Mouse (Mus musculus): ENCODE results near the gene Dcun1d1. TPM values are rescaled to one million over a fixed set of nuclear protein-coding genes. Genes with fewer than 3 reads are reported as not detected.

The Dcun1d1 gene
- total RNA-seq, 2 experiments from 2014 or later: 70.4 to 73.9 TPM

DNA sequence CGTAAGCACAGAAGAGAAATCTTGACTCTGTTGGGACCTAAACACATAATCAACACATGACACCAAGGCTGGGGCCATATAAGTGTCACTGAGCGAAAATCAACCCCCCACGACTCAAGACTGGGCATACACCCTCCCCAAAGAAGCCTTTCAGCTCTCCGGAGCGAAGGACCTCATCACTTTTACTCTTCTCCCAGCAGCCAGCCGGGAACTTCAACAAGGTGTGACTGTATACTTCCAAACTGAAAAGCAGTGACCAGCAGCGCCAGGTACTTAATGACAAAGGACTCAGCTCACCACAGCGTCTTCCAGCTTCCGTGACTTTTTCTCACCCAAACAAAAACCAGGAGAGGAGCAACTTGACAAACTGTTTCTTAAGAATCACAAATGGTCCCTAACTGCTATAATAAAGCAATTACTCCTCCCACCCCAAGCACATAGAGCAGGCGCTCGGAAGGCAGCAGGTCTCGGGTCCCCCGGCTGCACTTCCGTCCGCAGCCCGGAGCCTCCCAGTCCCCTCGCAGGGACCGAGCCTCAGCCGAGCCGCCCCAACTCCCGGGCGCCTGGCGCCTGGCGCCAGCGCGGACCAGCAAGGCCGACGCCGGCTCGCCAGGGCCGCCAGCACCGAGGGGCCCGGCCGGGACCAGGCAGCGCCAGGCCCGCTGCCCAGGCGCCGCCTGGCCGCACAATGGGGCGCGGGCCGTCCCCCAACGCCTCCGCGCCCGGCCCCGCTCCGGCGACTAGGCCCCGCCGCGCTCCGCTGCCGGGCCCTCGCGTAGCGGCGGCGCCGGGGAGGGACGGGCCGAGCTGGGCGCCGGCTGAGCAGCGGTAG is 5.1 kb downstream of the Dcun1d1 start:
- intact Hi-C loops (cut with DNase I): no loop called here
- peak; percentile 53 for DNase-seq

DNA sequence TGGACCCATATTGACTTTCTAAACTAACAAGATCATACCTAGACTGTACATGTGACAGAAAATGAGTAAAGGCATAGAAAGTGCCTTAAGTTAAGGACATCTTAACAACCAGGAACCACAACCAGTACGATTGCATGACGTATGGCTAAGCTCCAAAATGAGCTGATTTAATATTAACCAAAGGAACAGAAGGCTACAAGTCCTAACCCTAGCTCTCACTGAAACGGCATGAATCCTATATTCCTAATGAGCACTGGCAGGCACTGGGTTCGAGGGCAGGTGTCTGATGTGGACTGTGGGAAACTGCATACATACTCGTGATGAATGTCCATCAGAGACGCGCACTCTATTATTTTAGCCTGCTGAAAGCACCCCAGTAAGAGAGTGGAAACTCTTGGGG is 5.9 kb downstream of the Dcun1d1 start:
- DNase-seq: no peak
- intact Hi-C loops (cut with DNase I): no loop called here

DNA sequence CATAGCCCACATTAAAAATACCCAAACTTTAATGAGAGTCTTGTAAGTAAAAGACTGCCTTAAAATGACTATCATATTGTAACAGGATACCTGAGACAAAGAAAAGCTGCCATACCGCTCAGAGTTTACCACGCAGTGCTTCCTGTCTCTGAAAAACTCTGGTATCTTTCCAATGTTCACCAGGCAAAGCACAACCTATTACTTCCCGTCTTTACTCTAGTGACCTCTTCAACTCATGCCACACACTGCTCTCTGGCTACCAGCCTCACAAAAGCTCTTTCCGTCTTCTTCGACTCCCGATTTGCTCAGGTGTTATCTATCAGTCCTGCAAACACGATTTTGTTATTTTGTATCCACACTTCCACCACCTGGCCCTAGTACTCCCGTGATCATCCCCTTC is 7.4 kb downstream of the Dcun1d1 start:
- DNase-seq: no peak
- intact Hi-C loops (cut with DNase I): no loop called here

DNA sequence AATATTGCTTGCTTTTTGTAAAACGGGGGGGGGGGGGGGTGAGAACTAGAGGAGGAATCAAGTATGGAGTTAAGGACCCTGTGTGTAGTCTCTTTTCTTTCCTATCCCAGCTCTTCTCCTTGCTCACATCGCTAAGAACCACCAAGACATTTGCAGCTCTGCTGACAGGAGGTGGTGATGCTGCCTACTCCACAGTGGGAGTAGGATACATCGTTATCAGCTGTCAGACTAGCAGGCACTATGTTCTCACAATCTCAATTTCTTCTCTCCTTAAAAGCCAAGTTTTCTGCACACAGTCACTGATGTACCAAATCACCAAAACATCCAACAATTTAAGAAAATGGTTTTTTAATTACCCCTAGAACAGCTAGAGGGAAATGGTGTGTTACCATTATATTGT is 7.8 kb downstream of the Dcun1d1 start:
- intact Hi-C loops (cut with DNase I): no loop called here
- DNase-seq: no peak

DNA sequence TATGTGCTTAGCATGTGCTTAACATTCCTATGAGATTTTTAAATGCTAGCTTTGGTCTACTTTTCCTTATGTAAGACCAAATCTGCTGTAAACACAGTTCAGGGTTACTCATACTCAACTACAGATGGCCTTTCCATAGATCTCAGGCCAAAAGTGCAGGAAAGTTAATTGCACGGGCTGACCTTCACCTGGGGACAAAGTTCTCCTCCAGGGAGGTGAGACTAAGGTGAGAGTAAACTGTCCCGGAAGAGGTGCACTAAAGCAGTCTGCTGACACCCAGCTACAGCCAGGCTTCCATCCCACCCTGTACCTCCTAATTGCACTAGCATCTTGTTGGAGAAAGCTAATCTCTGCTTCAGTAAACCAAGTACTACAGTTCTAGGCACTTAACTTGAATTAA is 11.4 kb downstream of the Dcun1d1 start:
- intact Hi-C loops (cut with DNase I): no loop called here
- DNase-seq: no peak

DNA sequence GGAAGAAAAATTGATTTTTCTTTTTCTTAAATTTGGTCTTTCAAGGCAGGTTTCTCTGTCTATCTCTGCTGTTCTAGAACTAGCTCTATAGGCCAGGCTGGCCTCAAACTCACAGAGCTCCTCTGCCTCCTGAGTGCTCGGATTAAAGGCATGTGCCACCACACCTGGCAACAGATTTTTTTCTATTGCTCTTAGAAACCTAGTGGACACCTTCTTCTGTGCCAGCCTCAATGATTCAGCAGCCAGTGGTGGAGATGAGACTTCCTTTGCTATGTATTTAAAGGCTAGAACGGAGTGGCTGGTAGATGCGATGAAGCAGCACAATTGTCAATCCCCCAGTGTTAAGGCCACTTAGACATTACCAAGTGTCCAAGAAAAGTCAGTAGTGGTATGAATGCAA is 13.2 kb downstream of the Dcun1d1 start:
- intact Hi-C loops (cut with DNase I): no loop called here
- no peak for DNase-seq

DNA sequence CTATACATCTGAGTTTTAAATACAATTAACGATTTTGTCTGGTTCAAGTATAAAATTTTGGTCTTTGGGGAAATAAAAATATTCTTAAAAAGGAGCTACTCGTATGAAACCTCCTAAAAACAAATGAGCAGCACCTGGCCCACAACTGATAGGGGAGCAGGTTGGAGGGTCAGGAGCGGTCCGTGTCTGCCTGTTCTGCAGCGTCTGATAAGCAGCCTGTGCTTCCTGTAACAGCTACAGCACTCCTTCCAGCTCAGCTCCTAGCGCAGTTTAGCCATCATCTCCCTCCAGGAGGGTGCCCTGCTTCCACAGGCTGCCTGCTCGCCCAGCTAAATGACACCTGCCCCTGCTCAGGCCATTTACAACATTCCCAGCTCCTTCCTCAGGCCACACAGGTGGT is 13.8 kb downstream of the Dcun1d1 start:
- intact Hi-C loops (cut with DNase I): no loop called here
- DNase-seq: no peak

DNA sequence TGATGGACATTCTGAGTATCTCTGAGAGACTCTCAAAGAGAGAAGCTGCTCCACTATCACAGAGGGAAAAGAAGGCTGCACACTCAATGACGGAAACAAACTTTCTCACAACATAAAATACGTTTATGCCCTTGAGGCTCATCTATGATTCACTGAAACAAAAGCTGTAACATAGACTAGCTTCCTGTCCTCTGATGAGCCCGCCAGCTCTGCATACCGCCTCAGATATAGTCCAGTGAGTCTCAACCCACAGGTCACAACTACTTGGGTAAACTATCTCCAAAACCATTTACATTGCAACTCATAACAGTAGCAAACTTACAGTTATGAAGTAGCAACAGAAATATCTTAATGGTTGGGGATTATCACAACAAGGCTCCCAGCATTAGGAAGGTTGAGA is 14.7 kb downstream of the Dcun1d1 start:
- no peak for DNase-seq
- intact Hi-C loops (cut with DNase I): no loop called here

DNA sequence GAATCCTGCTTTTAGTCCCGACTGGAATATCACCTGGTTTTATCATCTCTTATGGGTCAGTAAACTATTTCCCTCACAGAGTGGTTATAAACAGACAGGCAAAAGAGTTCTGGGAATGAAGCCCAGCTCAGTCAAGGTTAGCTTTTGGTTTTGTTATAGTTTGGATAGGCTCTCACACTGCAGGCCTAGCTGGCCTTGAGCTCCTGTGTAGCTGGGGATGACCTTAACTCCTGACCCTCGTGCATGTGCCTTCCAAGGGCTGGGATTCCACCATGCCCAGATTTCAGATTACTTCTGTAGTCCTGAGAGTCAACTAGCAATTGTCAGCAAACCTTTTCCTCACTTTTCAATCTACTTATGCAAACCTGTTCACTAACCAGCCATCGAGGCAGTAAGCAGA is 19.0 kb downstream of the Dcun1d1 start:
- intact Hi-C loops (cut with DNase I): no loop called here
- DNase-seq: no peak

DNA sequence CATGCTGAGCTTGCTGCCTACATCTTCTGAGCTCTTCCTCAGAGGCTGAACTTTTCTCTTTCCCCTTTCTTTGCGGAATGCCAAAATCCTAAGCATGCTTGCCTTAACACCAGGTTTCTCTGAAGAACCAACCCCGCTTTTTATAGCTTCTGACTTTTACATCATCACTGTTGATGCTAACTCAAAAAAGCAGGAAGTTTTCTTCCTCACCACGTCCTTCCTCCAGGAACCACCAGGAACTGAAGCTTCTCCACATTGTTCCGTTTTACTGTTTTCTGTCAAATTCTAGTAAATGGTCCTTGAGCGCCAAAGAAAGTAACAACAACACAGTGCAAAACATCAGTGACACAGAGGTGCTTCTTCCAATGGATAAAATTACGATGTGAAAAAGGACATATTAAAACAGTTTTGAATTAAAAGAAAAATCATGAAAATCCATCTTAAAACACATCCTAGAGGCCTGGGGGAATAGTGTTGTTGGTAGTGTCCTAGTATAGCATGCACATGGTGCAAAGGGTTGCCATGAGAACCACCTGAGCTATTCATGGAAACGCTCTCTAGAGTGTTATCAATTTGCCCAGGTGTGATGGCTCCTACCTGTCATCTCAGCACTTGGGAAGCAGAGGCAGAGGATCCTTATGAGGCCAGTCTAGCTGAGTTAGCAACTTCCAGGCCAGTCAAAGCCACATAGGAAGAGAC is 28.1 kb downstream of the Dcun1d1 start:
- intact Hi-C loops (cut with DNase I): no loop called here
- no peak for DNase-seq

DNA sequence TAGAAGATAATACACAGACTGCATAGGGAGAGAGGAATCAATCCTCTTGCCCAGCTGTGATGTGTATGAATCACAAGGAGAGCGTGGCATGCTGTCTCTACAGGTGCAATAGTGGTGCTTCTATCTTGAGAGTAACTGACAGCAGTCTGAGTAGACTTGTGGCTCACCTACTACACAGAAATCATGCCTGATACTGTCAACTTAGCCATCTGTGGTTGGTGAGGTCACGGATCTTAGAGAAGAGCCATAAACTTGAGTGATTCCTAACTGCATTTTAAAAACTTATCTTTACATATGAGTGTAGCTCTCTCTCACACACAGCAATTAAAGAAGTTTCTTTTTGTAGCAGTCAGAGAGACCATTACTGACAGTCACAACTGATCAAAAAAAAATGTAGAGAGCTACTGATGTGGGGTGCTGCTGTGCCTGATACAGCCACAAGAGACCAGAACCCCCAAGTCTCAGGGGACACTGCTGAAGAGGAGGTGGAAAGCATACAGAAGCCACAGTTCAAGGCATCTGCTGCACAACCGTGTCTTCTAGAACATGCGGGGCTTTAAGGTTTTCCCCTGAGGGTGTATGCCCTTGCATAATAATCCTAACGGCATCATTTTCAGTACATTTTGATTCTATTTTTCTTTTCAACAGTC is 36.6 kb downstream of the Dcun1d1 start:
- intact Hi-C loops (cut with DNase I): no loop called here
- DNase-seq: no peak

DNA sequence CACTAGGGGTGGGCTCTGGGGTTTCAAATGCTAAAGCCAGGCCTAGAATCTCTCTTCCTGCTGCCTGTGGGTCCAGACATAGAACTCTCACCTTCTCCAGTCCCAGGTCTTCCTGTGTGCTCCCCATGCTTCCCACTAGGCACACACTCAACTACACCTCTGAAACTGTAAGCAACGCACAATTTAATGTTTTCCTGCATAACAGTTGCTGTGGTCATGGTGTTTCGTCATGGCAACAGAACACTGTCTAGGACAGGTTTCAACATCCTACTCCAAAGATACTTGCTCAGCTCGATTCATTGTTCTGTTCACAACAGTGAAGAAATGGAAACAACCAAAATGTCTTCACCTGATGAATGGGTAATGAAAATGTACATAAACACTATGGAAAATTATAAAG is 38.1 kb downstream of the Dcun1d1 start:
- intact Hi-C loops (cut with DNase I): no loop called here

DNA sequence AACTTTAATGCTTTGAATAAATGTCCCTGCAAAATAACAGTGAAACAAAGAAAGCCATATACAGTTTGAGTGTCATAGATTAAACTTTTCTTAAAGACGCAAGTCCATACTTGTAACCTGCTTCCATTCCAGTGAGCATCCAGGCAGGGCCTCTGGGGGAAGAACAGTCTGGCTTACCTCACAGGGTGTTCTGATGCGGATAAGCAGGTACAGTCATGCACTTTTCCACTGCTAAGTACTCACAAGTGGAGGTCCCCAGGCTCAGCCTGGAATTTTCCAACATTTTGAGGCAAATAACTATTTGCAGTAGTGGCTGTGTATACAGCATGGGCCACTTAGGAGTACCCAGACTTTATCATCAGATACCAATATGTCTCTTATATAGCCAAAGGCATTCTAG is 39.3 kb downstream of the Dcun1d1 start:
- DNase-seq: no peak
- intact Hi-C loops (cut with DNase I): no loop called here

More for the DNA sequence above, 38.1 kb downstream of the Dcun1d1 start:
- no peak for DNase-seq

DNA sequence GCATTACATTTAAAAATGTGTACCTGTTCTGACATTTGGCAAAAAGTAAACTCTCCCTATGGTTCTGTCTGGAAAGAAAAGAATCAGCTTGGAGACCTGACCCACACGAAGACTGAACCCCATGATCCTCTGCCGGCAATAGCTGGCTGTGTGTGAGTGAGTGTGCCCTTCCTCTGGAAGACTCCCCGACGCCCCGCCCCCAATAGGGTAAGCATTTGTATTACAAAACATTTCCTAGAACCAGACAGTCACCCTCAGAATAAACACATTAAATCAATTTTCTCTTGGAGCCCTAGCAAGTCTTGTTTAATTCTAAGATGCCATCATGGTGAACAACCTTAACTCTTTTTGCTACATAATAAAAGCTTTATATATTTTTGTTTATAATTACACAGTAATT is 44.1 kb downstream of the Dcun1d1 start:
- no peak for DNase-seq
- intact Hi-C loops (cut with DNase I): no loop called here

DNA sequence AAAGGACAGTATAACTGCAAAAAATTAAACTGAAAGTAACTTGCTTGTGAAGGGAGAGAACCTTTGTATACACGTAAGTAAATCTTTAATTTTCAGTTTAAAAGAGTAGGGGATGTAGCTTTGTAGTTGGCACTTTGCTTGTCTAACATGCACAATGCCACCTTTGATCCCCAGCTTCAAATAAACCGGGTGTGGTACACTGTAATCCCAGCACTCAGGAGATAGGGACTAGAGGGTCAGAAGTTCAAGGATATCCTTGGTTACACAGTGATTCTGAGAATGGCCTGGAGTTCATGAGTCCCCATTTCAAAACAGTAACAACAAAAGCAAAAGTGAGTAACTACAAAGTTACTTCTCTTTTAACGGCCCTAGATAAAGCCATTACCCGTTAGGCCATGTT is 46.1 kb downstream of the Dcun1d1 start:
- no peak for DNase-seq
- intact Hi-C loops (cut with DNase I): no loop called here

DNA sequence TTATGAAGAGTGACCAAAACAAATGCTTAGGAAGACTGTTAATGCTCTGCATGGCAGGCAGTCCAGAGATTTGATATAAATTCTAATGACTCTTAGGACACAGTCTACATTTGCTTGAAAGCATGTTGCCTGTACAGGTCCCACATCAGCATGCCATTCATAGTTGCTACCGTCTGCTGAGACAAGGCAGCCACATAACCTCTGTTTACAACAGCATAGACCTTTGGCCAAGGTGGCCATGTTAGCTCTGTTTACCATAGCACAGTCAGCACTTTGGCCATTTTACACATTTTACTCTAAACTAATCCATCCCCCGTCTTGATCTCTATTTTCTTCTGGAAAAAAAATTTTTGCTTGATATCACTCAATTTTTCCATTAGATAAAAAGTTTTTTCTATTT is 47.7 kb downstream of the Dcun1d1 start:
- intact Hi-C loops (cut with DNase I): no loop called here
- no peak for DNase-seq

DNA sequence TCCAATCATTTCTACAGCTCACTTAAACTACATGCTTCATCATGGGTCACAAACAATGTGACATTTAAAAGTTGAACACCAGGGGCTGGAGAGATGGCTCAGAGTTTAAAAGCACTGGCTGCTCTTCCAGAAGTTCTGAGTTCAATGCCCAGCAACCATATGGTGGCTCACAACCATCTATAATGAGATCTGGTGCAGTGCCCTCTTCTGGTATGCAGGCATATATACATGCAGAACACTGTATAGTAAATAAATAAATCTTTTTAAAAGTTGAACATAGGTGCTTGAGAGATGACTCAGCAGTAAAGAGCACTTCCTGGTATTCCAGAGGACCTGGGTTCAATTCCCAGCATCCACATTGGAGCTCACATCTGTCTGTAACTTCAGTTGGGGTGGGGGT is 54.0 kb downstream of the Dcun1d1 start:
- intact Hi-C loops (cut with DNase I): no loop called here

DNA sequence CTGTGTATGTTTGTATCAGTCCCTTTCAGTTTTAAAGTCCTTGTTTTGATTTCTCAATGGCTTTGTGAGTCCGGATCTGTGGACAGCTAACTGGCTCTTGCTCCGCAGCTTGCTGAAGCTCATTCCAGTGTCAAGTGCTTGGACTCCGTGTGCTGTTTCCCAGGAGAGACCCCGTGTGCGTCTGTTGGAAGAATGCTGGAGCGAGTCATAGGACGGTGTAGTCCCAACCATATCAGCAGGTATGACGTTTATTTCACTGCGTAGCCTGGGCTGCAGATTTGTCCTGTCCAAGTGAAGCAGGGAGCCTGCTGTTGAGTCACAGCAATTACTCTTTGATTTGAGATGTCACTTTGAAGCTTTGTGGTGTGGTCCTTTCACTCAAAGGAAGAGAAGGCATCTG is 87.9 kb downstream of the Dcun1d1 start:
- no peak for DNase-seq
- intact Hi-C loops (cut with DNase I): no loop called here

More for the DNA sequence above, 54.0 kb downstream of the Dcun1d1 start:
- DNase-seq: no peak
